Mouse (Mus musculus) cerebellum, postnatal 14 days (tissue): Measurements from ENCODE around the gene P3h3.
"Not testable (repeated sequence)": the region's sequence is repeated elsewhere in the genome, so short reads cannot be mapped to it uniquely, and the experiment has no call there.

Experiments used
- DNase-seq, 2 experiments: peaks; one replicate each; pipeline ENCODE4 v3.0.0; 2021; ENCODE audit warnings: mixed read lengths in 2 of 2

P3h3 gene

GRCm38 (mm10) chr6:124809052-124809774 is 48.3 kb downstream of the P3h3 start:
- DNase-seq = peak; percentile 89

GRCm38 (mm10) chr6:124808358-124809012 is 49.1 kb downstream of the P3h3 start, which contains the start of gene Spsb2:
Gene Spsb2 (plus strand): TSS chr6:124808661.
- DNase-seq = peak; percentile 73 to 78

GRCm38 (mm10) chr6:124807986-124808357 is 49.6 kb downstream of the P3h3 start:
- no peak for DNase-seq

- no peak for DNase-seq
Measured at GRCm38 (mm10) chr6:124807366-124807765, 50.2 kb downstream of the P3h3 start.

- no peak for DNase-seq
Measured at GRCm38 (mm10) chr6:124806446-124807140, 51.0 kb downstream of the P3h3 start.

- DNase-seq = peak; percentile 95 to 98
Measured at GRCm38 (mm10) chr6:124805341-124806321, 51.9 kb downstream of the P3h3 start.

GRCm38 (mm10) chr6:124804341-124804740 is 53.2 kb downstream of the P3h3 start:
- no peak for DNase-seq

- not testable (repeated sequence) for DNase-seq
Measured at GRCm38 (mm10) chr6:124803691-124804090, 53.9 kb downstream of the P3h3 start.

GRCm38 (mm10) chr6:124803061-124803460 is 54.5 kb downstream of the P3h3 start:
- no peak for DNase-seq

GRCm38 (mm10) chr6:124802400-124802799 is 55.2 kb downstream of the P3h3 start:
- DNase-seq = not testable (repeated sequence)

GRCm38 (mm10) chr6:124796200-124796599 is 61.4 kb downstream of the P3h3 start:
- no peak for DNase-seq

- no peak for DNase-seq
Measured at GRCm38 (mm10) chr6:124795781-124796180, 61.8 kb downstream of the P3h3 start.

GRCm38 (mm10) chr6:124791911-124792310 is 65.6 kb downstream of the P3h3 start:
- DNase-seq = no peak
